In genomic region chr7:34215481-34215880, GRCm38 (mm10) we compare ENCODE assay signal across 31 mouse cellular contexts. TPM values are rescaled to one million over a fixed set of nuclear protein-coding genes. Genes with fewer than 3 reads are reported as not detected.
DNase-seq lines count a peak whose midpoint lies in the region; ATAC-seq and TF ChIP-seq lines count a peak whose summit lies in the region.
"Had no signal": no experiment of that assay in that cellular context is flagged by ENCODE, and none has a peak within 500 bp of the region (broad histone marks: within the 10 kb centered on the region; RNA-seq: fewer than 3 reads in every experiment).

No protein-coding gene starts in this region.

- TF ChIP-seq CTCF in liver, adult 2 months (IDR thresholded peaks at IDR 0.05; ENCODE audit: low read depth, low read length), result no peak
- no peak for TF ChIP-seq CTCF in intestine, postnatal 0 days (IDR thresholded peaks at IDR 0.05; ENCODE audit: low read depth)
- no peak for TF ChIP-seq CTCF in small intestine, adult 2 months (IDR thresholded peaks at IDR 0.05; ENCODE audit: extremely low read depth, insufficient read length, insufficient replicate concordance, low read depth, low read length)

- peaks cover 14% of the 10 kb centered on the region for H3K4me1 ChIP-seq in liver, adult 2 months (ENCODE audit: control insufficient read depth, insufficient read depth, low read length)
- no peaks in the 10 kb centered on the region for H3K4me1 ChIP-seq in intestine, postnatal 0 days (replicated peaks; ENCODE audit: control insufficient read depth, insufficient read depth, low read length)
- peaks cover 46% of the 10 kb centered on the region for H3K4me1 ChIP-seq in small intestine, adult 2 months (ENCODE audit: control insufficient read depth, insufficient read depth, insufficient read length, low read length)
- H3K4me1 ChIP-seq: embryonic facial prominence, embryonic 15.5 days; forebrain, embryonic 15.5 days; limb, embryonic 10.5 days; midbrain, embryonic 10.5 days had no signal

- 38% methylated on average over 9 of the region's 9 CpGs for WGBS in liver, adult 2 months
- 64% methylated on average over 9 of the region's 9 CpGs for WGBS in intestine, postnatal 0 days
- WGBS in small intestine, adult 2 months, result 53% methylated on average over 9 of the region's 9 CpGs

- H3K27ac ChIP-seq in liver, adult 2 months (replicated peaks; ENCODE audit: insufficient read depth, low read depth, low read length), result peak overlapping the region; percentile 7
- peak overlapping the region; percentile 21; the same call in 1 of the 2 replicates for H3K27ac ChIP-seq in intestine, postnatal 0 days (ENCODE audit: low read depth, low read length)
- peak overlapping the region; percentile 58 for H3K27ac ChIP-seq in small intestine, adult 2 months (ENCODE audit: insufficient read depth, low read depth, low read length)
- H3K27ac ChIP-seq: embryonic facial prominence, embryonic 15.5 days; forebrain, embryonic 15.5 days; limb, embryonic 10.5 days; liver, embryonic 15.5 days; midbrain, embryonic 10.5 days had no signal

- H3K9ac ChIP-seq in liver, adult 2 months (ENCODE audit: low read depth, low read length), result 0 out of 2 replicates have a peak overlapping the region, but pooled peaks have one; percentile 10
- H3K9ac ChIP-seq in intestine, postnatal 0 days (ENCODE audit: low read depth, low read length), result no peak overlapping the region
- H3K9ac ChIP-seq: embryonic facial prominence, embryonic 15.5 days; forebrain, embryonic 15.5 days; liver, embryonic 15.5 days had no signal

- no peaks in the 10 kb centered on the region for H3K9me3 ChIP-seq in intestine, postnatal 0 days (ENCODE audit: control insufficient read depth)
- H3K9me3 ChIP-seq: embryonic facial prominence, embryonic 15.5 days; forebrain, embryonic 15.5 days; limb, embryonic 10.5 days; liver, embryonic 15.5 days; midbrain, embryonic 10.5 days had no signal

- H3K36me3 ChIP-seq in liver, adult 2 months (ENCODE audit: control insufficient read depth, insufficient read depth, low read length), result peaks cover 27% of the 10 kb centered on the region
- H3K36me3 ChIP-seq in intestine, postnatal 0 days (ENCODE audit: control insufficient read depth, insufficient read depth), result peaks cover 85% of the 10 kb centered on the region
- H3K36me3 ChIP-seq in small intestine, adult 2 months (ENCODE audit: control insufficient read depth, insufficient read depth, low read length), result peaks cover 73% of the 10 kb centered on the region

- no peak for TF ChIP-seq POLR2A in liver, adult 2 months (IDR thresholded peaks at IDR 0.05; ENCODE audit: extremely low read depth, insufficient read depth, low read length)
- TF ChIP-seq POLR2A in small intestine, adult 2 months (IDR thresholded peaks at IDR 0.05; ENCODE audit: low read depth, low read length), result no peak

- H3K4me3 ChIP-seq in liver, adult 2 months (ENCODE audit: insufficient read depth, low read depth, low read length), result no peak overlapping the region
- no peak overlapping the region for H3K4me3 ChIP-seq in intestine, postnatal 0 days (ENCODE audit: low read depth, low read length)
- no peak overlapping the region for H3K4me3 ChIP-seq in small intestine, adult 2 months (ENCODE audit: low read depth, low read length)
- H3K4me3 ChIP-seq: embryonic facial prominence, embryonic 15.5 days; forebrain, embryonic 15.5 days; limb, embryonic 10.5 days; liver, embryonic 15.5 days; midbrain, embryonic 10.5 days had no signal

- DNase-seq in liver, adult 2 months (ENCODE audit: extremely low read depth, low read depth, low spot score), result peak; percentile 80
- DNase-seq in liver, result no peak
- peak; percentile 73 to 88 for DNase-seq in gastrocnemius, adult 8-10 months (ENCODE audit: low spot score in 2 of 2)
- no peak for DNase-seq in Muller cell, postnatal 12 days (ENCODE audit: inconsistent ontology term)
- no peak for DNase-seq in heart, postnatal 14 days
- DNase-seq: cerebellum, adult 9-10 months; heart, adult 11 months; heart, postnatal 10 days; kidney, adult 8-10 months; kidney, postnatal 10 days; right cerebral cortex, postnatal 25 days; thymus, postnatal 25 days had no signal

- ATAC-seq in intestine, postnatal 0 days, result peak; percentile 24
- ATAC-seq in erythroblast, adult 5-6 weeks (replicated peaks; ENCODE audit: low FRiP score, poor library complexity, severe bottlenecking), result no peak
- ATAC-seq: forebrain, embryonic 15.5 days; lung, postnatal 0 days; midbrain, embryonic 16.5 days; Patski had no signal

- H3K27me3 ChIP-seq in liver, adult 2 months (ENCODE audit: control insufficient read depth, insufficient read depth, low read length), result no peaks in the 10 kb centered on the region
- H3K27me3 ChIP-seq in intestine, postnatal 0 days (replicated peaks; ENCODE audit: control insufficient read depth, insufficient read depth, low read length), result no peaks in the 10 kb centered on the region
- H3K27me3 ChIP-seq in small intestine, adult 2 months (ENCODE audit: control insufficient read depth, insufficient read depth, low read length), result no peaks in the 10 kb centered on the region
- H3K27me3 ChIP-seq: embryonic facial prominence, embryonic 15.5 days; forebrain, embryonic 15.5 days; liver, embryonic 15.5 days; Patski had no signal

- no peak overlapping the region for H3K4me2 ChIP-seq in intestine, postnatal 0 days (replicated peaks; ENCODE audit: low read depth)
- H3K4me2 ChIP-seq: embryonic facial prominence, embryonic 15.5 days; forebrain, embryonic 15.5 days; heart, embryonic 11.5 days; liver, embryonic 15.5 days had no signal

- intact Hi-C loops in heart, postnatal 14 days (cut with DNase I), result no loop called here

- H3K79me2 ChIP-seq in liver, adult 2 months (ENCODE audit: control insufficient read depth, insufficient read depth, low read length), result no peaks in the 10 kb centered on the region

RNA-seq across cellular contexts. Expression of gene Gpi1, which starts 14.7 kb away (rescaled TPM):
- 61.8 and 74.2 TPM in 2 replicates for total RNA-seq in liver, adult 2 months (2014; rRNA removed)
- 100 and 127 TPM in 2 replicates for polyA plus RNA-seq in liver, adult 2 months (2012; rRNA removed)
- 1,000 to 10,000 TPM in 2 of 4 experiments, 100 to 1,000 TPM in 2; 941 to 1,057 (median 993) TPM for total RNA-seq in gastrocnemius, adult 8-10 months (2022)
- 179 and 180 TPM in 2 replicates for polyA plus RNA-seq in intestine, postnatal 0 days (2015; fragmentation: Nextera tagmentation; extraction: Ambion mirVana)
- 291 and 420 TPM in 2 replicates for polyA plus RNA-seq in small intestine, adult 2 months (2012; rRNA removed)
- 159 and 310 TPM in 2 replicates for total RNA-seq in erythroblast, adult 5-6 weeks (2015; ENCODE audit: low replicate concordance)
- 142 and 199 TPM in 2 replicates for total RNA-seq in erythroblast, adult 5-6 weeks (2017; ENCODE audit: low replicate concordance)
- 100 to 1,000 TPM; 507 to 526 TPM for total RNA-seq in heart, postnatal 14 days (2021)

RNA-seq across cellular contexts. Expression of gene Pdcd2l, which starts 19.0 kb away (rescaled TPM):
- 15.5 and 15.9 TPM in 2 replicates for total RNA-seq in liver, adult 2 months (2014; rRNA removed)
- polyA plus RNA-seq in liver, adult 2 months (2012; rRNA removed), result 16.0 and 18.5 TPM in 2 replicates
- 10 to 100 TPM; 13.0 to 18.6 (median 16.9) TPM for total RNA-seq in gastrocnemius, adult 8-10 months (2022)
- polyA plus RNA-seq in intestine, postnatal 0 days (2015; fragmentation: Nextera tagmentation; extraction: Ambion mirVana), result 26.3 and 26.7 TPM in 2 replicates
- 13.7 and 15.2 TPM in 2 replicates for polyA plus RNA-seq in small intestine, adult 2 months (2012; rRNA removed)
- total RNA-seq in erythroblast, adult 5-6 weeks (2015; ENCODE audit: low replicate concordance), result 9.0 and 11.5 TPM in 2 replicates
- 1.7 and 5.0 TPM in 2 replicates for total RNA-seq in erythroblast, adult 5-6 weeks (2017; ENCODE audit: low replicate concordance)
- total RNA-seq in heart, postnatal 14 days (2021), result 10 to 100 TPM; 16.2 to 19.2 TPM

RNA-seq across cellular contexts. Expression of gene Gm6096, which starts 35.4 kb away (rescaled TPM):
- not detected in 2 replicates for total RNA-seq in liver, adult 2 months (2014; rRNA removed)
- polyA plus RNA-seq in liver, adult 2 months (2012; rRNA removed), result not detected in 2 replicates
- not detected for total RNA-seq in gastrocnemius, adult 8-10 months (2022)
- polyA plus RNA-seq in intestine, postnatal 0 days (2015; fragmentation: Nextera tagmentation; extraction: Ambion mirVana), result not detected in 2 replicates
- not detected in 2 replicates for polyA plus RNA-seq in small intestine, adult 2 months (2012; rRNA removed)
- not detected in 2 replicates for total RNA-seq in erythroblast, adult 5-6 weeks (2015; ENCODE audit: low replicate concordance)
- total RNA-seq in erythroblast, adult 5-6 weeks (2017; ENCODE audit: low replicate concordance), result 2.0 TPM in 1 of 2 replicates, not detected in the other
- not detected for total RNA-seq in heart, postnatal 14 days (2021)
- total RNA-seq: adrenal gland, adult 18-20 months; common myeloid progenitor, adult 5-6 weeks; ES-E14; heart, postnatal 10 days; layer of hippocampus, adult 18-20 months; layer of hippocampus, postnatal 14 days; left cerebral cortex, adult 8-10 months; neutrophil, adult 5-6 weeks had no signal
- polyA plus RNA-seq: embryonic facial prominence, embryonic 15.5 days; forebrain, embryonic 15.5 days; limb, embryonic 10.5 days; liver, embryonic 15.5 days; lung, postnatal 0 days; midbrain, embryonic 10.5 days; midbrain, embryonic 16.5 days had no signal

RNA-seq across cellular contexts. Expression of gene Uba2, which starts 46.1 kb away (rescaled TPM):
- total RNA-seq in liver, adult 2 months (2014; rRNA removed), result 31.8 and 33.6 TPM in 2 replicates
- 13.6 and 16.9 TPM in 2 replicates for polyA plus RNA-seq in liver, adult 2 months (2012; rRNA removed)
- 10 to 100 TPM; 33.2 to 42.5 (median 37.5) TPM for total RNA-seq in gastrocnemius, adult 8-10 months (2022)
- polyA plus RNA-seq in intestine, postnatal 0 days (2015; fragmentation: Nextera tagmentation; extraction: Ambion mirVana), result 50.2 and 50.8 TPM in 2 replicates
- 6.6 and 13.2 TPM in 2 replicates for polyA plus RNA-seq in small intestine, adult 2 months (2012; rRNA removed)
- 35.2 and 65.0 TPM in 2 replicates for total RNA-seq in erythroblast, adult 5-6 weeks (2015; ENCODE audit: low replicate concordance)
- total RNA-seq in erythroblast, adult 5-6 weeks (2017; ENCODE audit: low replicate concordance), result 49.3 and 70.3 TPM in 2 replicates
- 10 to 100 TPM; 34.6 to 38.9 TPM for total RNA-seq in heart, postnatal 14 days (2021)

Comparison
In these comparisons a context has a peak if more than half of its experiments do, and no peak if none do; other contexts are left out.
1. DNase-seq: peak in liver, adult 2 months (single experiment) and gastrocnemius, adult 8-10 months (2 of 2); none in liver (single experiment), Muller cell, postnatal 12 days (single experiment) and heart, postnatal 14 days (0 of 2).
2. H3K27ac ChIP-seq: peak in every context shown above with its lines; median percentile 58 in small intestine, adult 2 months; 21 in intestine, postnatal 0 days; 7 in liver, adult 2 months.